Mouse (Mus musculus): ENCODE data around the gene Cage1.

Cage1 gene

DNA sequence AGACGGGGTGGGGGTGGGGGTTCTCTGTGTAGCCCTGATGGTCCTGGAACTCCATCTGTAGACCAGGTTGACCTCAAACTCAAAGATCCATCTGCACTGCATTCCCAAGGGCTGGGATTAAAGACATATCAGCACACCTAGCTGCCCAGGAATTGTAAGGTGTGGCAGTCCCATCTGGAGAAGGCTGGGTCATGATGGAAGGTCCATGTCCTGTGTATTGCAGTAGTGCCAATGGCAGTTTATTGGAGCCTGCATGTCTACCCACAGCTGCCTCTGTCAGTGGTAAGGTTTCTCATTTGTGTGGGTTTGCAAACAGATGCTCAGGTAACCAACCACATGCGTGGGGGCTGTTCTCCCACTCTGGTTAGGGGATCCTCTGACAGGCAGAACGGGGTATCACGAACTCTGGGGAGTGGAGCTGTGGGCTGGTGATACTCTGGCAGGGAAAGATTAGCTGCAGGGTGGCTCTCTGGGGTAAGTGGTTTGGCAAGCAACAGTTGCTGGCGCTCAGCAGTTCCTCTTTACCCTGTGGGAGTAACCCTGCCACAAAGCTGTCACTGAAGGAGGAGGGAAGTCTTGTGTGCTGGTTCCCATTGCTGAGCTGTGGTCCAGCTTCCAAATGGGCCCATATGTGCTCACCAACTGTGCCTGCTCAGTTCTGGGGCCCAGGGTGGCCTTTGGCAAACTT, 27.0 kb downstream of the Cage1 start:
- peak; percentile 46 for DNase-seq

GRCm38 (mm10) chr13:38007972-38008371, 28.9 kb downstream of the Cage1 start:
- no peak for DNase-seq

DNA sequence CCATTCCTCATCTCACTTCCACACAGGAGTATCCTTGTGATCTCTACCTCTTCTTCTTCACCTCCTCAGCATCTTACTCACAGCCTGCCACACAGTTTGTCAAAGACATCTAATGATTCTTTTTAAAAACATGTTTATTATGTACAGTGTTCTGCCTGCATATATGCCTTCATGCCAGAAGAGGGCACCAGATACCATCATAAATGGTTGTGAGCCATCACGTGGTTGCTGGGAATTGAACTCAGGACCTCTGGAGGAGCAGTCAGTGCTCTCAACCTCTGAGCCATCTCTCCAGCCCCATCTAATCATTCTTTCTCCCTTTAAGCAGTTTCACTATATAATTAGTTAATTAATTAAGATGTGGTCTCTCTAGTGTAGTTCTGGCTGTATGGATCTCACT, 34.4 kb downstream of the Cage1 start:
- no peak for DNase-seq

- no peak for DNase-seq
Measured at GRCm38 (mm10) chr13:37999713-38000112, 37.2 kb downstream of the Cage1 start.

GRCm38 (mm10) chr13:37994405-37994749, 42.5 kb downstream of the Cage1 start:
- DNase-seq, result no peak

DNA sequence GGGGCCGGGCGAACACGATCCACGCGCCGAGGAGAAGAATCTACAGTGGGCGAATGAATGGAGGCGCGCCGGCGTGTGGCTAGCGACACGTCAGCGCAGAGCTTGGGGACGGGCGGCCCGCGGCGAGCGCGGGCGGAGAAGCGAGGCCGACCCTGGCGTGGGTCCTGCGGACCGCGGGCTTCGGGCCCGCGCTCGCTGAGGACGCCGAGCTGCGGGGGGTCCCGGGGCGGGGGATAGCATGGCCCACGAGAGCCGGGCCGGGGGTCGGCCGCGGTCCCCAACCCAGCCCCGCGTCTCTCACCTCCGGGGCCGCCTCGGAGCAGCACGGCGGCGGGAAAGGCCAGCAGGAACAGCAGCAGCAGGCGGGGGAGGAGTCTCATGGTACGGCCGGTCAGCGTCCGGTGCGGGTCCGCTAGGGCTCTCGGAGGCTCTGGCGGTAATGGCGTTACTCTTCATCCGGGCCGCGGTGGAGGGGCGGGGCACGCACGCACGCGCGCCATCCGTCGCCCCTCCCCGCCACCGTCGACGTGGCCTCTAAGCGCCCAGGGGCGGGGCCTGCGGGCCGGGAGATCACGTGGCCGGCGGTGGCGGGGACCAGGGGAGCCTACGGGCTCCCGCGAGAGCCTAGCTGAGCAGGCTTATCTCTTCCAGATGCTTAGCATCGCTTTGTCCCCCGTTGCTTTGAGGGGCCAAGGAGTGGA, 43.0 kb downstream of the Cage1 start, which contains the start of gene Ssr1:
Gene Ssr1, minus strand, starts transcription at position 514 of the 701 bp plus-strand sequence.
- peak; percentile 97 for DNase-seq

DNA sequence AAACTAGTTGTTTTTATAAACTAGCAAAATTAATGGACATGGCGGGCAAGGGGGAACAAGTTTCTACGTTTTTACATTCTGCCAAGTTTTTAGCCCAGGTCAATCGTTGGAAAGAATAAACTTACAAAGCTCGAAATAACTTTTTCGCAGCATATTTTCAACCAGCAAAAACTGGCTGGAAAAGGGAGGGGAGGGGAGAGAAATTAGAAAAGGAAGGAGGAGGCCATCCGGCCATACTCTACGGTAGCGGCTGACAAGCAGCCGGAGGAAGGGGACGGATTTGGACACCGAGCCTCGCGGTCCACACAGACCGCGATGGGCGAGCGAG, 43.5 kb downstream of the Cage1 start:
- no peak for DNase-seq

DNA sequence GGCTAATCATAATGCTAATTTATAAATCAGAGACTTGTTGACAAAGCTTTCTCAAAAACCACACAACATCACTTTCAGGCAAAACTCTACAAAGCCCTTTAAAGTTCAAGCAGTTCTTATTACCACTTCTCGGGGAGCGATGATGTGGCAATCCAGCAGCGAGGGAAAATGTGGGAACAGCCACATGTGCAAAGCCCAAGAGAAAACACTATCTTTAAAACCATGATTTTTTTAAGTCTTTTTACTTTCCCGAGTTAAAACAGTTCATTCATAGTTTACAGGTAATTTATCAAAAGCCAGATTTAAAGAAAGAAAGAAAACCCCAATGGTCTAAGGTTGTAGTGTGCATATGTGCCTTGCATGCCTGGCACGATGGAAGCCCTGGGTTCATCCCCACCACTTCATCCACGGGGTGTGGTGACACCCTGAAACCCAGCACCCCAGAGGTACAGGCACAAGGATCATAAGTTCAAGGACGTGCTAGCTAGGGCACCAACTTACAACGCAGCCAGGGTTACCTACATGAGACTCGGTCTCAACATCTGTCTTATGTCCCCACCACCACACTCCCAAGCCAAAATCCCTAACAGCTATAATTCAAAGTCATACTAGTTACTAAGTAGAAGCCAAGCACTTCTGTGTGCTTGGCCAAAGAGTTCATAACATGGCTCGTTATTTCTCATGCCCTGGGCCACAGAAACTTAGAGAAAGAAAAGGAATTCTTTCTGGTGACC, 44.1 kb downstream of the Cage1 start:
- peak; percentile 60 for DNase-seq

GRCm38 (mm10) chr13:37989701-37990100, 47.2 kb downstream of the Cage1 start:
- DNase-seq, result no peak

- DNase-seq, result no peak
Measured at GRCm38 (mm10) chr13:37986166-37986565, 50.7 kb downstream of the Cage1 start.

DNA sequence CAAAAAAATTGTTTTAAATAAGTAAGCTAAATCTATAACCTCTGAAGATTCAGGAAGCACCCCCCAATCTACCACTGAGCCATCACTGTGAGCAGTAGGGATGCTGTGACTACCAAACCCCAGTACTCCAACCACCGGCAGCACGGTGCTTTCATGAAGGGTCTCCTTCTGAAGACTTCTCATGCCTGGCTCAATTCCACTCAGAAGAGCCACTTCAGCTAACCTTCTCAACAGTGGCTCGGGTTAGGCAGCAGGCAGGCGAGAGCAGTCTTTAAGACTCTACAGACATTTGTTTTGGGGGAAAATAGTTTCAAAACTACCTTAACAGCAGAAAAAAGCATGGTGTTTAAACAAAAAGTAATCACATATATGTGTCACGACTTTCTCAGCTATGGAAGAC, 55.8 kb downstream of the Cage1 start:
- DNase-seq, result peak; percentile 59

- DNase-seq, result no peak
Measured at GRCm38 (mm10) chr13:37980346-37980745, 56.5 kb downstream of the Cage1 start.

DNA sequence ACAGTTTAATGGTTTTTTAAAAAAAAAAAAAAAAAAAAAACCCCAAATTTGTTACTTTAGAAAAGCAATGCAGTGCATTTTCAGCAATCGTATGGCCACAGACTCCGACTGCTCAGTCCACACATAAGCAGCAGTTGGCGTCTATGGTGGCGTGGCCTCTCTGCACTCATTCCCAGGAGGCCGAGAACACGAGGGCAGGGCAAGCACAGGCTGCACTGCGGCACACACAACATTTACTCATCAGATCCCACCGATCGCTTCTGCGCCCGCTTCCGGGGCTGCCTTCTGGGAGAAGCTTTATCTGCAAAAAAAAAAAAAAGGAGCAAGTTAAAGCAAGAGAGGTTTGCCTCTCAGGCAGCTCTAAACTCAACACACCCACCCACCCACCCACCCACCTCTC, 57.4 kb downstream of the Cage1 start:
- DNase-seq, result no peak

GRCm38 (mm10) chr13:37974731-37975130, 62.1 kb downstream of the Cage1 start:
- DNase-seq, result no peak

GRCm38 (mm10) chr13:37974036-37974435, 62.8 kb downstream of the Cage1 start:
- no peak for DNase-seq

DNA sequence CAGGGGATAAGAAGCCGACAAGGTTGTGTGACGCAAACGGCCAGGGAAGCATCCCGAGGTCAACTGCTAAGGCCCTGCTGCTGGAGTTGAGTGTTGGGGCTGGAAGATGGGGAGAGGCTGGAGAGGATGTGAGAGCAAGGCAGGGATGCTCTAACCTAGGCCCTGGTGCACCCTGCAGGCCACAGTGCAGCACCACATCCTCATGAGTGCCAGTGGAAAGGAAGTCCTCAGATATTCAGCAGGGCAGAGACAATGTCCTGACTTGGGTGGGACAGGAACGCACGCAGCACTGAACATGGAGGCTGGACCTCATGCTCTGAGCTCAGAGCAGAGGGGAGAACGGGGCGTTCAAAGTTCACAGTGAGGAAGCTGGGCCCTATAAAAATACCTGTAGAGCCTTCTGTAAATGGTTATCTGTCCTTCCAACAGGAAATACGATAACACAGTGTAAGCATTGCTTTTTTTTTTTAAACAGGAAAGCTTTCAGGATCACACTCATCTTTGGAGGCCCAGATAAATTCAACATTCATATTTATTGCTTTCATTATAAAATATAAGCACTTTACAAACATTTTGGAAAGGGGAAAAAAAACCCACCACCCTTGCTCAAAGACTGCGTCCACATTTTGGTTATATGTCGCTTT, 65.9 kb downstream of the Cage1 start:
- DNase-seq, result peak; percentile 61

DNA sequence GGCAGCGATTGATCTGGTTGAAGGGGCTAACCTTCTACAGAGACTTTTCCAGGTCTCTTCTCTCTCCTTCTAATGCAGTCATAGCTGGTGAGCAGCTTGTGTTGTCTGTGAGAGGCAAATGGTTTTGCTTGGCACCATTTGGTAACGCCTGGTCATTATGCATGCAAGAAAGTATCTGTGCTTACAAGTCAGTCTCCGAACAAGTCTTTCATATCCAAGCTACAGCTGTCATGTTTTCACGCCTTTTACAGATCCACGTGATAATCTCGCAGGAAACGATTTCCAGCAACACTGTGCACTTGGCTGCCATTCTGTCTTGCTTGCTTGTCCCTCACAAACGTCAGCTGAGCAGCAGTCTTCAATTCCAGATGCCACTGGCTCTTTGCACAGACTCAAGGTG, 66.9 kb downstream of the Cage1 start:
- no peak for DNase-seq

DNA sequence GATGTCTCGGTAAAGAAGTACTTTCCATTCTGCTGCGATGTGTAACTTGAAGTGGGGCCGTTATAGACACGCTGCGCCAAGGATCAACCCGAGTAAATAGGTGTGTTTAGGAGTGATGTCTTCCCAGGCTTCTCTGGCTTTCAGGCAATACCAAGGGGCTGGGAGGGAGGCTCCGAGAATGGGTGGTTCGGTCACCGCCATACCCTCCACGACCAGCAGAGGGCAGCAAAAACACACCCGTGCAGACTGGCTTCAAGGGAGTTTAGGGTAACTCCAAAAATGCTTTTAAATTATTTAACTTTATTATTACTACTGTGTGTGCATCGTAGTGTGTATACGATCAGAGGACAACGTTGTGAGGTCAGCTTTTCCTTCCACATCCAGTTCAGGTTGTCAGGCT, 67.5 kb downstream of the Cage1 start:
- peak; percentile 93 for DNase-seq

DNA sequence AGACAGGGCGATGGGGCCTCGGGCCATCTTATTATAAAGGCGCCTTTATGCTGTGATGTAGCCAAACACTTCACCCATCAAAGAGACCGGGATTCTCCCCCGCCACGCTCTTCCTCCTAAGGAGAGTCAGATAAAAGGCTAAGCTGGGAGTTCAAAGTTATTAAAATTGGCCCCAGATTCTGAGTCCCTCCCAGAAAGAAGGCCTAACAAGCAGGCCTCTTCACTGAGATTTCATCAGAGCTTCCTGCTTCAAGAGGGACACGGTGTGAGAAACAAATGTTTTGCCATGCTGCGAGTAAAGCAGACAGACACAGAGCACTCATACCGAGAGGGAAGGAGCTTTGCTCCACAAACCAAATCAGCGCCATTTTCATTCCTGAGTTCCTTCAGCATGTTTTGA, 69.3 kb downstream of the Cage1 start:
- peak; percentile 36 for DNase-seq

GRCm38 (mm10) chr13:37967052-37967437, 69.8 kb downstream of the Cage1 start:
- peak; percentile 77 for DNase-seq

- no peak for DNase-seq
Measured at GRCm38 (mm10) chr13:37966256-37967051, 70.4 kb downstream of the Cage1 start.

GRCm38 (mm10) chr13:37965126-37965914, 71.5 kb downstream of the Cage1 start:
- no peak for DNase-seq
